Mouse (Mus musculus) adrenal gland, adult 8-10 months (tissue): ENCODE measurements at regions not wholly inside any gene's neighbourhood (a gene's known extent, or its start where the extent isn't known, plus 50 kb on each side); places are given as distances from the start of the nearest gene placed in this dataset.
"Not testable (repeated sequence)": the region's sequence is repeated elsewhere in the genome, so short reads cannot be mapped to it uniquely, and the experiment has no call there.

ENCODE experiments used
- DNase-seq: peaks from one replicate; pipeline ENCODE4 v3.0.0; 2022

DNA sequence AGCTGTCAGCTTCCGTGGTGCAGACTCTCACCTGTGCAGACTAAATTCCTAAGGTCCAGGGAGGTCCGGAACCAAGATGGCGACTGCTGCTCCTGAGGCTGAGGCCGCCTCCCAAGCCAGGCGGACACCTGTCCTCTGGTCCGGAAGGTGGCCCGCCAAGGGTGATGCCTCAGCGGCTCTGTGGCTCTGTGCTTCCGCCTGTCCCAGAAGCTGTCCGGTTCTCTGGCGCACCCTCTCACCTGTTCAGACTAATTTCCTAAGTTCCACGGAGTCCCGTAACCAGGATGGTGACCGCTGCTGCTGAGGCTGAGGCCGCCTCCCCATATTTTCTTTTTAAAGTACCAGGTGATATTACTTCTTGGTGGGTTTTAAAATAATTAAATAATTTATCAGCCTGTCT, 65.4 kb upstream of the B3galnt2 start:
- DNase-seq = not testable (repeated sequence)

DNA sequence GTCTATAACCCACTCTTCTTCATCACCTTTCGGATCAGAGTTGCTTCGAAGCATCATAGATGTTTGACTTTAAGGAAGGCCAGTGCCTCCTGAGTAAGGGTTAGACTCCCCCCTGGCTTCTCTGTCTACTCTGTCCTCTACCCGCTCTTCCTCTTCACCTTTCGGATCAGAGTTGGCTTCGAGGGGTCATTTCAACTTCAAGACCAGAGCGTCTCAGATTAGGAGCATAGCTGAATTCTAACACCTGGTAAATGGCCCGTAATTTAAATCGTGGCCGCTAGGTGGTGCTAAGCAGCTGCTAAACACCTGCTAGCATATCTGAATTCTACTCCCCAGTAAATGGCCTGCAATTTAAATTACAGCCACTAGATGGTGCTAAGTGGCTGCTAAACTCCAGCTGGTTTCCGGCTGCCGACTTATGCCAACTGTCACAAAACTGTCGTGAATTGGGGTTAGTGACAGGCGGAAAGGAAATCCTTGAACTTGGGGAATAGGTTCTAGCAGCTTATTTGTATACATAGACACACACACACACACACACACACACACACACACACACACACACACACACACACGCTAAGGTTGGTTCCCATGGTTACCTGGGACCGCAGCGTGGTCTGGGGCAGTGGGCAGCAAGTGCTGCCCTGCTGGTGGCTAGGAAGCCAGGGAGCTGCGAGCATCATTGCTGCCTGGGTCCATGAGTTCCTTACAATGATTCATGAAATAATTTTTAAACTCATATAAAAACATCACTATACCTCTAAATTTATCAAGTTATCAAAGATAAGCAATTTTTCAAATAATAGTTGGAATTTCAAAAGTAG, 64.8 kb upstream of the B3galnt2 start:
- DNase-seq = peak; percentile 90

DNA sequence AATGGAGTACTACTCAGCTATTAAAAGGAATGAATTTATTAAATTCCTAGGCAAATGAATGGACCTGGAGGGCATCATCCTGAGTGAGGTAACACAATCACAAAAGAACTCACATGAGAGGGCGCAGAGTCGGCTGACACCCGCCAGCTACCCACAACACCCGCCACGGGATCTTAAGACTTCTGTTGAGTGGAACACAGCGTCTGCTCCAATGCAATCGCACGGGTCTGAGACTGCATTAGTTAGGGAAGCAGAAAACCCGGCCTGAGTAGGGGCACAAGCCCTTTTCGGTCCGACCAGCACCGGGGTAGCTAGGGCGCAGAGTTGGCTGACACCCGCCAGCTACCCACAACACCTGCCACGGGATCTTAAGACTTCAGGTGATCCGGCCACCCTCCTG, 52.1 kb upstream of the B3galnt2 start:
- DNase-seq = not testable (repeated sequence)
